Mouse (Mus musculus) lung, adult 18-20 months (tissue): ENCODE results near the gene Espl1.
A peak's percentile ranks its signal among the peaks of the same experiment; 100 is the strongest.

ENCODE experiments used
- DNase-seq, 2 experiments: peaks; one replicate each; pipeline ENCODE4 v3.0.0; 2022; ENCODE audit warnings: mixed read lengths in 2 of 2

Espl1 gene

DNA sequence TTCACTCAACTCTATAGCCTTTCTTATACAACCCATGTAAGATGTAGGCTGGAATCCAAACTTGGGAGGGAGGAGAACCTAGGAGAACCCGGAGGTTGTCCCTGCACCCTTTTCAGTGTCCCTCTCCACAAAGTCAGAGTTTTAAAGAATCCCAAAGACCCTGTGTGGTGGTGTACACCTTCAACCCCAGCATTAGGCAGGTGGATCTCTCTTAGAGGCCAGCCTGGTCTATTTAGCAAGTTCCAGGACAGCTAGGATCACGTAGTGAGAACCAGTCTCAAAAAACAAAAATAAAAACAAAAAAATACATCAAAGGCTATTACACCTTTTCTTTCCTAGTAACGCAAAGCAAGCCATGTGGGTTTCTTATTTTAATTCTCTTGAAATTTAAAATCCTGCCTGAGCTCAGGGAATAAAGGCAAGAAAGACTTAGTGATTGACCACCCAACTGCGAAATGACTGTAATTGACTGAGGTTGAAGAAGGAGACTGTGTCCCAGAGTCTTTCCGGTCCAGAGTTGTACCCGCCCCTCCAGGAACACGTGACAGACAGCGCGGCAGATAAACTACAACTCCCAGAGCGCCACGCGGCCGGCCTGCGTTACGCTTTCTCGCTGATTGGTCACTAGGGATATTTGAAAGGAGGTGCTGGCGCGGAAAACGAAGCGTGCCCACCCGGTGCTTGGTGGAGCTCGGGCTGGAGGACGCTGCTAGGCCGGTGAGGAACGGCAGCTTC, at the start of gene Espl1:
Gene Espl1 (plus strand): TSS at position 634 of the 735 bp plus-strand sequence.
- DNase-seq: peak; percentile 94 to 95

DNA sequence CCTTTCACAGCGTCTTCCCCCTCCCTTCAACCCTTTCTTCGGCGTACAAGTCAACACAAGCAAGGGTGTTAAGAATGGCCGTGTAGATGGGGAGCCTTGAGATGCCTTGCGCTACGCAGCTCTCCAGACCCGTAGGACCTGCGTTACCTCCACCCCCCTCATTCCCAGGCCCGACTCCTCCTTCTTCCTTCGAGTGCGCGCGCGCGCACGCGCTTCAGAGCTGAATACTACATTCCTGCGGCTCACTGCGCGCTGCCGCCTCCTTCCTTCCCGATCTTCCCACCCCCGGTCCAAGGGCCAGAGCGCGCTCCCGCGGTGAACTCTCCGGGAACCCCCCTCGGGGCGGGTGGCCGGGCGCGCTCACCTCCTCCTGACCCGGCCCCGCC, 49.2 kb upstream of the Espl1 start:
- DNase-seq: peak; percentile 98

DNA sequence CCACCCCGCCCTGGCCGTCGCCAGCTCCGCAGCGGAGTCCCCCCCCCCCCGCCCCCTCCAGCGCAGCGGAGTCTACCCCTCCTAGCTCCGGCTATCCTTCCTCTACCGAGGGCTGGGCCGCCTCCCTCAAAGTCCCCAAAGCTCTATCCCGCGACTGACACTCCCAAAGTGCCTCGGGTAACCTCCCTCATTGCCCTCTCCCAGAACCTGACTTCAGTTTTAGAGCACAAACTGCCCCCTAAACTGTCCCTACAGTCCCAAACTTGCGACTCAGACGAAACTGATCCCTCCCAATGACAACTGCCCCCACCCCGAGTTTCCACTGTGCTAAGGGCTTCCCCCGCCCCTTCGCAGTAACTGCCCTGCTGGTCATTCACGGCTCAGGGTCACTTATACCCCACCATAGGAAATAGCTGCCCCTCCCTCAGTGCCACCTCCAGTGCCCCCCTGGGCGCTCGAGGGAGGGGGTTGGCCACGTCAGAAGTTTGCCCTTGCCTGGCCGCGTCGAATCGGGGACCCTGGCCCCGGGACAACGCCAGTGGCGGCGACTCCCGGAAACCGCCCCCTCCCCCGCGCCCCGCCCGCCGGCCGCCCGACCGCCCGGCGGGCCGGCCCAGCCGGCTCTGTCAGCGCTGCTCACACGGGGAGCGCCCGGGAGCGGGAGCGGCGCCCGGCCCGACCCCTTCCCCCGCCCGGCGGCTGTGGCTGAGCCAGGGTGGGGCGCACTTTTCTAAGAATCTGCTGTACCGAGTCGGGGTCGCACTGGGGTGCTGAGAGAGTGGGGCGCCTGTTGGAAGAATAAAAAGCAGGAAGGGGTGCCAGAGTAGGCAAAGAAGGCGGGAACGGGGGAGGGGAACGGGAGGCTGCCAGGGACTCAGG, 48.6 kb upstream of the Espl1 start:
- peak; percentile 81 to 82 for DNase-seq

DNA sequence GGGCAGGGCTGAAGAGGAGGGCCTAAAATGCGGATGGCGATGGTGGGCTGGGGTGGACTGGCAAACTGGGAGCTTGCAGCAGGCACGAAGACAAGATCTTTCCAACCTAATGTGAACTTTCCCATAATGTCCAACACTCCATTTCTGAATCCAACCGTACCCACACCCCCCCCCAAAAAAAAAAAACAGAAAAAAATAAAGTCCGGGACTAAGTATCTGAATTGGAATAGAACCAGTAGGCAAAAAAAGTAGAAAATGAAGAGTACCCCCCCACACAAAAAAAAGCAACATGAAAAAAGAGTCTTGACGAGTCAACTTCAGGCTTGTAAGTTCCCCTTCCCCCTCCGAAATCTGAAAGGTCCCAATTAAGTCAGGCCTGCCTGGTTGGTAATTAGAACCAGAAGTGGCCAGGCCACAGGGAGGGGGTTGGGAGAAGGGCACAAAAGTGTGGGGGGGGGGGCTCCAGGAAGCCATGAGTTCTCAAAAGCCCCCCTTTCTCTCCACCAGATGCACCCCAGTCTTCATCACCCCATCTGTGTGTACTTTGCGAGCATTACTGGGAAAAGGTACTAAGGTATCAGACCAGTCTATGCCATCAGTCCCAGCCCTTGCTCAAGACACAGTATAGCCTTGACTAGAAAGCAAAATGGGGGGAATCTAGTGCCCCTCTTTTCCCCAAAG, 47.8 kb upstream of the Espl1 start:
- DNase-seq: no peak

DNA sequence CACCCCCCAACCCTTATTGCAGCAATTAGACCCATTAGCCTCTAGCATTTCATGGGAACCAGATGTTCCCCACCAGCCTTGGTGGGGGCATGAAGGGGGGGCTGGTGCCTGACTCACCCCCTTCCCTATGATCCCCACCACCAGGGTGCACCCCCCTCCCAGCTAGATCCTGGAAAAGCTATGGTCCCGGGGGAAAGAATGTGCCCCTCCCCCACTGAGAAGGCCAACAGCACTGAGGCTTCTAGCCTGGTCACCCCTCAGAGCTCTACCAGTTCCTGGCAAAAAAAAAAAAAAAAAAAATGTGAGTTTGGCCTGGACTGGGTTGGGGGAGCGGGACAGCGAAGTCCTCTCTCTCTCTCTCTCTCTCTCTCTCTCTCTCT, 47.3 kb upstream of the Espl1 start:
- DNase-seq: no peak

DNA sequence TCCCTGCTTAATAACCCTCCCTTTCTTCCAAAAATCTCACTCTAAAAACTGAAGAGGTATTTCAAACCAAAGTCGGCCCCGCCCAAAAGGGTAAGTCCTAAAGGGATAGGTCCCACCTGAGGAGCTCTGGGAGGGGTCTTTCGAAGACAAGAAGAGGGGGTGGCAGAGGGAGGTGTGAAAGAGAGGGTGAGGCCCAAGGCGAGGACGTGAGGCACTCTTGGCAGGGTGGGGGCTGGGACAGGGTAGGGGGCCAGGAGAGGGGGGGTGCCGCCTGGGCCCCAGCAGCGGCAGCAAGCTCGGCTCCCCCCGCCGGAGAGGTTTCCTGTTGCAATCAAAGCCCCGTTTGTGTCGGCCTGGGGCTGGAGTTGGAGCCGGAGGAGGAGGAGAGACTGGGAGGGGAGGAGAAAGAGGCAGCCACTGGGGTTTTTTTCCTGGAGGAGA, 46.8 kb upstream of the Espl1 start:
- peak; percentile 56 to 70 for DNase-seq

DNA sequence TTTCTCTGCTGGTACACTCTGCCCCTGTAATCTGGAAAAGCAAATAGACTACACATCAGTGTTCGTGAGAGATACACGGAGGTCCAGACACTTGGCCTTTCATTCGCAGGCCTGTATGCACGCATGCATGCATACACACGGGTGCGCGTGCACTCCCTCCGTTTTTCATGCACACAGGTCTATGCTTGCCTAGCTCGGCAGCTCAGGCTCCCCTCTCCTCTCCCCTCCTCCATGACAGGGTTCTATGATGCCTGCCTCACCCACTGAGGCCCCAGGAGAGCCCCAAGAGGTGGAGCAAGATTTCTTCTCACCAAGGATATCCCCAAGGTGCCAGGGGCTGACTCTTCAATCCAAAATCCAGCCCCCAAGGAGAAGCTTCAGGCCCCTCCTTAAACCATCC, 46.1 kb upstream of the Espl1 start:
- no peak for DNase-seq

DNA sequence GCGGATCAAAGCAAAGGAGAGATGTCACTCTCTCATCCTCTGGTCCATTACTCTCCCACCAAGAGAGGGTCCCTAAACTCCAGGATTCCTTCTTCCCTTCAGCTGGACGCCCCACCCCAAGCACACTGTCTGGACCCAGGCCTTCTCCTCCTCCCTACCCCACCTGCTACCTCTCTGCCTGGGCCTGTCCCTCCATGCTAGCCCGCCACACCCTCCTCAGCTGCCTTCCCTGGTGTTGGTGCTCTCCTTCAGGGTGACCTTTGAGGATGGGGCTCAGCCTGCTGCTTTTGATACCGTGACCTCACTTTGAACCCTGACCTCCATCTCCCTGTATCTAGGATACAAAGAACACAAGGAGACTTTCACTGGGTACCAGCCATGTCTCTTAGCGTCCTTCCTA, 45.5 kb upstream of the Espl1 start:
- no peak for DNase-seq

DNA sequence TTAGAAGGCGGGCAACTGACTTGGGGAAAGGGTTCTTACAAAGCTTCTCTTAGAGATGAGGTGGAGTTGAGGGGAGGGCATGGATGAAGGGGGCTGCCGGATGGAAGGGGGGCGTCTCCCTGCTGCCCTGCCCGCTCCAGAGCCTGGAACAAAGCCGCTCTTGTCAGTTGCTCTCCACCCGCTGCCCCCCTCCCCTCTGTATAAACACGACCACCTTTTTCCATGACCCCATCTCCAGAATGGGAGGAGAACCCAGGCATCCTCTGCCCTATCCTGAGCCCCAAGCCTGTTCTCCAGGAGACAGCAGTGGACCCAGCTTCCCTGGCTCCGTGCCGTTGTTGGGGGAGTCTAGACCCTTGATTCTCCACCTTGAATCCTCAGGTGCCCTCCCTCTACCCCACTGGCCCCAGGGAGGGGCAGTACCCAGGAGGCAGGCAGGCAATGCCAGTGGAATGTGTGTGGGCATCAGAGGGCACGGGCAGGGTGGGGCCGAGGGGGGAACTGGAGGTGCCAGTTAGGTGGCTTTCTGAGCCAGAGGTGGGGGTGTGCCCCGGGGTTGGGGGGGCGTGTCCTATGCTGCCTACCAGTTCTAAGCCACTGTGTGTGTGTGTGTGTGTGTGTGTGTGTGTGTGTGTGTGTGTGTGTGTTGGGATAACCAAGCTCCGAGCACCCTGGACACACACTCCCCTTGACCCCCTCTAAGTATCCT, 40.4 kb upstream of the Espl1 start:
- peak; percentile 75 to 89 for DNase-seq

DNA sequence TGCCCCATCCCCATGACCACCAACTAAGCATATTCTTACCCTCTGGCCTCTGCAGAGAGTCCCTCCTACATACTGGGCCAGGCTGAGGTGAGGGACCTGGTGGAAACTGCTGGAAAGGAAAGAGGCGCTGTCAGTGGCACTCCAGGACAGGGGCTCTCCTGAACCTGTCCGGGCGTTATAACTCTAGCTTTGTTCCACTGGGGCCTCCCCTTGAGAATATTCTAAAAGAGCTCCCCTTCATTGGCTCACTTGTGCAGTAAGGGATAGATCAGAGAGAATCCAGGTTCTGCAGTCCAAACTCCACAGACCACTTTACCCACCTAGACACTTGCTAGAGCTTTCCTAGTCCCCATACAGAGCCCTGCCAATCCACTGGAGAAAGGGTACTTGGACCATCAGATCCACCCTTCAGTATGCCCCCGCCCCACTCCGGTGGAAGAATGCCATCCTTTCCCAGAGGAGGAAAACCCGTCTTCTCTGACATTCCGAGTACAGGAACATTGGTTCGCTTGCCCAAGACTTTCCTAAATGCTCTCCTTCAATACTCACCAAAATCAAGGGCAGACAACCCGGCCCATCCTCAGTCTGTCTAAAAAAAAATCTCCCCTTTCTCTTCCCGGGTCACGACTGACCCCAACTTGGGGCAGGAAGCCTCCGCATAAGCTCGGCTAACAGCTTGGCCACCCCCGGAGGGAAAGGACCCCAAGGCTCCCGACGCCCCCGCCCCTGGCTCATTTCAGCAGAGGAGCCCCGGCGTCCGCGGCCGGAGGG, 39.5 kb upstream of the Espl1 start:
- no peak for DNase-seq

DNA sequence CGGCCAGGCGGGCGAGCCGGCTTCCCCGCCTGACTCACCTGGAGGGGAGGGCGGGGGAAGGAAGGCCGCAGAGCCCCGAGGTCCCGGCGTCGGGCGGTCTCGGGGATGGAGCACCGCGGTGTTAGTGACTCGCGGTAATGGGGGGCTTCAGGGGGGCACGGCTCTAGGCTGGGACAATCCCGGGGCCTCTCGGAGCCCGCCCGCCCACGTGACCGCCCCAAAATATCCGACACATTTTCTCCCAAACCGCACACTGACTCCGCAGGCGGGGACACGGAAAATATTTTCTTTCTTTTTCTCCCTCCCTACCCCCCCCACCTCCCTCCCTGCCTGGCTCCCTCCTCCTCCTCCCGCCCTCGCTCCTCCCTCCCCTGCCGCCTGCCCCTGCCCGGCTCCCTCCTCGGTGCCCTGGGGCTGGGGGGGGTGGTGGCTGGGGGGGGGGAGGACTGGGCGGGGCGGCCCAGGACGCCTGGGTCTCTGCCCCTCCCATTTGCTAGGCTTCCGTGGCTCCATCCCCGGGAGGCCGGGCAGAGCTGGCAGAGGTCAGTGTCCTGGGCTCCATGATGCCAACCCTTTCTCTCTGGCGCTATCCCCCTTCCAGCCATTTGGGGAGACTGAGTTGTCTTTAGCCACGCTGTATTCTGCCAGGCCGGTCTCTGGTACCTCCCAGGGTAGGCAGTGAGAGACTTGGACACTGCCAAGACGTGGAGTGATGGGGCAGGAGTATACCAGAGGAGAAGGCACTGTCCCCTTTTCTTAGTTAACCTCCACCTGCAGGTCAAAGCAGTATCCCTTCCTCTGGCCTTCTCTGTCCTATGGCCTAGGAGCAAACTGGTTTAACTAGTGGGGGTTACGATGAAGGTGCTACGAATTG, 38.6 kb upstream of the Espl1 start, which contains the start of gene Rarg:
Gene Rarg (minus strand): TSS at position 316 of the 874 bp plus-strand sequence.
- peak; percentile 74 to 81 for DNase-seq

DNA sequence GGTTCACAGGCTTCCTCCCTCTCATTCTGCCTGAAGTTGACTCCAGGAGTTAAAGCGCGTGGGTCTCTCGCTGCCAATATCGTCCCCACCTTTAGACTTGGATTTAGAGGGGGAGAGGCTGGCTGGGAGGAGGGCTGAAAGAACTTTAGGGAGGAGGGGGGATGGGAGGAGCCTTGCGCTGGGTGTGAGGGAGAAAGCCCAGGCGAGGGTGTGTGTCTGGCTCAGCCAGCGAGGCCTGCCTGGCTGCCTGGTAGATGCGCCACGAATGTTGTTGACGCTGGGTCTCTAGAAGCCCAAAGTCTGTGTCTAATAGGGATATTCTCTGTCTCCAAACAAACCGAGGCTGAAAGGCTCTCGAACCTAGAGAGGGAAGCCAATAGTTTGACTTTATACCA, 38.0 kb upstream of the Espl1 start:
- peak; percentile 76 to 82 for DNase-seq

DNA sequence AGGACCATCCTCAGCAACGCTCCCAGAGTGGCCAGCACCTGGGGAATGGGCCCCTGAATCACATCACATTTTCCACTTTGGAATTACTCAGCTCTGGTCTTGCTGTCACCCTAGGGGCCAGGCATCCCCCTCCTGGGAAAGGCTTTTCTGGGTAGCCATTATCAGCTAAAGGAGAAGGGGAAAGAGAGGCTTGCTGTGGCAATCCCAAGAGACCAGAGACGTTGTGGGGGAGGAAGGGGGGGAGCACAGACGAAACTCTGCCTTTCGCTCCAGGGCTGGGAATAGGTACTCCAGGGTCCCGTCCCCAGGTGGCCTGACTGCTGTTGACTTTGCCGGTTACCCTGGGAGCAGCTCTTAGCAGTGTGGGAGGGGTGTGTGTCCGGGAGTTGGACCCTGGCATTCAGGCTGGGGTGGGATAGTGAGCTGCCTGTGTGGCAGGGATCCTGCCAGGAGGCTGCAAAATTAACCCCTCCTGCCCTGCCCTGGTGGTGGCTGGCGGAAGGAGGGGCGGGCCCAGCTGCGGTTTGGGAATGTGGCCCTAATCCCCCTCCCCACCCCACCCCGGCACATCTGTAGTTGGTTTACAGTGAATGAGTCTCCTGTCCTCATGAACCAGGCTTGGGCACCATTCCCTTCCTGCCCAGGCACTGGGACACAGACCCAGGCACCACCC, 37.3 kb upstream of the Espl1 start:
- DNase-seq: no peak

DNA sequence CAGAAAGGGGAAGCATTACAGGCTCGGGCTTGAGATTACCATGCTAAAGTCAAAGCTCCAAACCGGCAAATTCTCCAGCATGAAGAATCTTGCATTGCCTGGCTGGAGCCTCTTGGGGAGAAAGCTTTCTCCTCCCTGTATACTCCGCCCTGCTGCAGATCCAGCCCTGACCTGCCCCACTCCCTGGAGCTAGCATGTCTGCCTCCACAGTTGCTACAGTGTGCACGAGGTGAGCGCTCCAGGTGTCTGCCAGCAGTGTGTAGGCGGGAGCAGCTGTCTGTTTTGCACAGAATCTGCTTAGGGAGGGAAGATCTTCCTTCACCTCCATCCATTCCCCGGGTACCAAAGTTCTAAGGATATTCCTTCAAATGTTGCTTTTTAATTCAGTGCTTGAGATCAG, 33.5 kb upstream of the Espl1 start:
- DNase-seq: no peak

DNA sequence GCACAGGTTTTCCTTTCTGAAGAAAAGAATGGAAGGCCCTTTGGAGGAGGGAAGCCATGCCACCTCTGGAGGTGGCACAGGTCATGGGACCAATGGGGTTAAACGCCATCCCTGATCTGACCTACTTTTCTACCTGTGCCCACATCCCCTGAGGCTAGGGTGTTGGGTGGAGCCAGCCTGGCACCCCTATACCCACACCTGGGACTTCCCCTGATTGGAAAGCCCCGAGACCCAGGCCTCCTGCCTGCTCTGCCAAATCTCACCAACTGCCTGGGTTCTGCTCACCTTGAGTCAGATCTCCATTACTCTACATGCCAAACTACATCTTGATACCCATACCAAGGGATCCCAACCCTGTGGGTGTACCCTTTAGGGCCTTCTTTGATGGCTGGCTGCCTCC, 33.0 kb upstream of the Espl1 start:
- DNase-seq: no peak

DNA sequence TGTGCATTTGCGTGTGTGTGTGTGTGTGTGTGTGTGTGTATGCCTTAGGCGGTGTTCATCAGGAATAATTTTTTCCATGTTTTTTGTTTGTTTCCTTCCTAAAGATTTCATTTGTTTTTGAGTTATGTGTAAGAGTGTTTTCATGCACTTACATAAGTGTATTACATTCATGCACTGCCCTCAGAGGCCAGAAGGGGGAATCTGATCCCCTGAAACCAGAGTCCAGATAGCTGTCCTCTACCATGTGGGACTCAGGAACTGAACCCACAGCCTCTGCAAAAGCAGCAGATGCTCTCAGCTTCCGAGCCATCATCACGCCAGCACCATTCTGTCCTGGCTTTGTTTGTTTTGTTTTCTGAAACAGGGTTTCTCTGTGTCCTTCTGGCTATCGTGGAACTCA, 30.5 kb upstream of the Espl1 start:
- no peak for DNase-seq

DNA sequence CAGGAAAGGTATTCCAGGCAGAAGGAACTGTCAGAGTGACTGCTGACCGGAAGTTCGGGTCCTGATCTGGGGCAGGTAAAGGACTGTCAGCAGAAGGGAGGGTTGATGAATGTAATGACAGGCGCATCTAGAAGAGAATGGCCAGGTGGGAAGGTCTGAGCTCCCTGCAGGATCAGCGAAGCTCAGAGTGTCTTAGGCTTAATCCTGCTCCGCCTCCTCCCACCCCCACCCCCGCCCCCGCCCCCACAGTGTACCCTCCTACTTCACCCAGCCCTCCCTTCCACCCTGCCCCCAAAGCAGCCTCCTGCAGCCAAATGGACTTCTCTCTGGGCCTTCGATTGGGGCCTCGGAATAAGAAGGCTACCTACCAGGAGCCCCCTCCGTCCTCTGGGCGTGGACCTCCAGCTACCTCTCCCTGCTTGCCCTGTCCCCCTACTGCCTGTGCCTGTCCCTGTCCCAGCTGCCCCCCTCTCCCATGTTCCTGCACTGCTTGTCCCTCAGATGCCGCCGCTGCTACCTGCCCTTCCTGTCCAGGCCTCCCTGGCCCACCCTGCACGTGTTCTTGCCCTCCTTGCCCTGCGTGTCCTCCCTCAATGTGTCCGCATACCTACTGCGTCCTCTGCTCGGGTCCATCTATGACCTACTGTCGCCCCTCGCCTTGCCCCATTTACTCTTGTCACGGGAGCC, 25.6 kb upstream of the Espl1 start, which contains the start of gene Gm9918:
Gene Gm9918 (plus strand): TSS at position 290 of the 687 bp plus-strand sequence.
- DNase-seq: no peak

DNA sequence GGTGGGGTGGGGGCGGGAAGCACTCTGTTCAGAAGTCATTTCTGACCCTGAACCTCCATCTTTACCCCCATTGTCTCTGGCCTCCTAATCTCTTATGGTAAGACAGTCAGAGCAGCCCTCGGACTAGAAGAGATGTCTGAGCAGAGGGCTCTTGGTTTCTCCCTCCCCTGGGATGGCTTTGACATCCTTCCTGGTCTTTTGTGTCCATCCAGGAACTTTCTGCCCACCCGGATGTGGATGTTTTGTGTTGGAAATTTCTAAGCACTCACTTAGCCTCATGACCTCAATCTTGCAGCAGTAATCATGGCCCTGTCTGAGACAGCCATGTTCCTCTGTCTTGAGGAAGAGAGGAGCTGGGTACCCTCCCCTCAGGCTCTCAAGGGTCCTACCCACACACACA, 24.6 kb upstream of the Espl1 start:
- no peak for DNase-seq

DNA sequence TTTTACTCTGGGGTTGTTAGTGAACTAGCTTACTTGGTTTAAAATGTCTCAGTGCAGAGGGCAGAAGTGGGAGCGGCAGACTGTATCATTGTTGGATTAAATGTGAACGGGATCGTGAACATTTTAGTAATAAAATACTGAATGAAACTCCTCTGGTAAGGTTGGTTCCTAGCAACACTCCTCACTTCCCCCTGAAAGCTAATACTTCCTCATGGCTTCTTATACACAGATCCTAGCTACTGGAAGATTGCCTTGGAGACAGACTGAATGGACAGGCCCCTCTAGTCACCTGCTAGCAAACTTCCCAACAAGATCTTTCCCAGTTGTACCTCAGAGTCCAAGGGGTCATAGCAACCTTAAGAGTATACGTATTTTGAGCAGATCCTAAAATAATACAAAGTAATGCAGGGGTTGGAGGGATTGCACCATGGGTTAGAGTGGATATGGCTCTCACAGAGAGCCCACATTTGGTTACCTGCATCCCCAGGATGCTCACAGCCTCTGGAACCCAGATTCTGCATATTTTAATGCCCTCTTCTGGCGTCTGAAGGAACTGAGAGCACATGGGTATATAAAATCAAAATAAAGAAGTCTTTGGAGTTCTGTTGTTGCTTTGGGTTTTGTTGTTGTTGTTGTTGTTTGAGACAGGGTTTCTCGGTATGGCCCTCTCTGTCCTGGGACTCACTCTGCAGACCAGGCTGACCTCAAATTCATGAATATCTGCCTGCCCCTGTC, 21.9 kb upstream of the Espl1 start:
- DNase-seq: no peak
